Mouse (Mus musculus): ENCODE results near the gene Gmpr2.

Gmpr2 gene

DNA sequence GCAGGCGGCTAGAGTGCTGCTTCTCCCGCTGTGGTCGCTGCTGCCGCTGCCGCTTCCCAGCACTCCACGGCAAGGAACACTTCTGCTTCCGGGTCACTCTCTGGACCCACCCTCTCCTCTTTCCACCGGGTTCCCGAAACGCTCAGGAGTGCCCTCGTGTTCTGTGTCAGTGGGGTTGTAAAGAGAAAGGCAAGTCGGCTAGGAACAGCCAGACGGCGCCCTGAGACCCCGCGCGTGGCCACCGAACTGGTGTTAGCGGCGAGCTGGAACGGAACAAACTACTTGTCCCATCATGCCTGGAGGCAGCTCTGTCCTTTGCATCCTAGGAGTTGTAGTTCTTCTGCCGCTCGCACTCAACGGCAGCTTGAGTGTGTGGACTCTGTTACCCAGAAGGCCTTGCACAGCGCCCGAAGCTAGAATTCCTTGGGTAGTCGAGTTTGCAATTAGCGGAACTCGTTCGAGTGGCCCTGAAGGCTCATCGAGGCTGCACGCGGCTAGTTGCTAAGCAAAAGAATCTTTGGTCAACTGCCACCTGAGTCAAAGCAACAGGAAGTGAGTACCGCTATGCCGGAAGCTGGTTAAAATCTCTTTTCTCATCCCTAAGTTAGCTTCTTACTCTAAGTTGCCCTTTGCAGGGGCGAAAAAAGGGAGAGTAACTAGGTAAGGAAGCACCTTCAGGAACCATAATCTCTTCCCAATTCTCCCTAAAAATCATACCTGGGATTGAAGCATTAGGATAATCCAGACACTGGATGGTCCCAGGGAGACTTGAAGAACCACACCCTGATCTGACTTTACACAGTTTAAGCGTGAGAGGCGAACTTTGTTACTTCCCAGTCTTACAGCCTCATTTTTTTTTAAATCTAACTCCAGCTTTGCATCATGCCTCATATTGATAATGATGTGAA is at the start of gene Gmpr2, which contains the start of gene Nedd8:
TSS of gene Gmpr2 (plus strand) at position 109 of the 908 bp plus-strand sequence.
TSS of gene Nedd8 (minus strand) at position 292 of the 908 bp plus-strand sequence.
- DNase-seq, result peak; percentile 83 to 89

DNA sequence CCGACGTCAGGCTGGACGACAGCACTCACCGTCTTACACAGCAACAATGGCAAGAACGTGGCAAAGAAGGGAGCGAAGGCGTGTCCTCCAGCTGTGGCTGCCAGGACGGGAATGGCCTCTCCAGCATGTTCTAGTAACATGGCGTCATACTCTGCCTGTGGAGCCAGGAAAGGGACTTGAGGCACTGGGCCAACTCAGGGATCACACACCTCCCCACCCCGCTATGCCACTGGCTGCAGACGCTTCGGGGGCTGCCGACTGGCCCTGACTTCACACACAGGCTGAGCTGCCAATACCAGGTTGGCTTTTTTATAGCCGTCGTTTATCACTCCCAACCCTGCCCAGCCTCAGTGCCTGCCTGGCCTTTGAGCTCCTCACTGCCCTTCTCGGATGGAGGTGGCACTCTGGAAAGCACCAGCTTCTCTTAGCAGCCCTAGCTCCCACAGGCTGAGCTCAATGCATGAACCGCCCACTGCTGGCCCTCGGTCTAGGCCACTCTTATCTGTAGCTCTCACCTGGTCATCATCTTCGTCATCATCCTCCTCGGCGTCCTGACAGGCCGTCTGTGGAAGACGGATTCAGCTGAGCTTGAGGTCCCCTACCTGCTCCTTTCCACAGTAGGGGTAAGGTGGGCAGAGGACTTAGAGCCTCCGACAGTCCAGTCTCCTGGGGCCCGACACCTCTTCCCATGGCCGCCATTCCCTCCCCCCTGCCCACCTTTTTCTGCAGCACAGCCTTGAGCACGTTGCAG is 43.5 kb upstream of the Gmpr2 start:
- no peak for DNase-seq

GRCm38 (mm10) chr14:55629312-55629711 is 42.4 kb upstream of the Gmpr2 start:
- DNase-seq, result peak; percentile 47 to 57

DNA sequence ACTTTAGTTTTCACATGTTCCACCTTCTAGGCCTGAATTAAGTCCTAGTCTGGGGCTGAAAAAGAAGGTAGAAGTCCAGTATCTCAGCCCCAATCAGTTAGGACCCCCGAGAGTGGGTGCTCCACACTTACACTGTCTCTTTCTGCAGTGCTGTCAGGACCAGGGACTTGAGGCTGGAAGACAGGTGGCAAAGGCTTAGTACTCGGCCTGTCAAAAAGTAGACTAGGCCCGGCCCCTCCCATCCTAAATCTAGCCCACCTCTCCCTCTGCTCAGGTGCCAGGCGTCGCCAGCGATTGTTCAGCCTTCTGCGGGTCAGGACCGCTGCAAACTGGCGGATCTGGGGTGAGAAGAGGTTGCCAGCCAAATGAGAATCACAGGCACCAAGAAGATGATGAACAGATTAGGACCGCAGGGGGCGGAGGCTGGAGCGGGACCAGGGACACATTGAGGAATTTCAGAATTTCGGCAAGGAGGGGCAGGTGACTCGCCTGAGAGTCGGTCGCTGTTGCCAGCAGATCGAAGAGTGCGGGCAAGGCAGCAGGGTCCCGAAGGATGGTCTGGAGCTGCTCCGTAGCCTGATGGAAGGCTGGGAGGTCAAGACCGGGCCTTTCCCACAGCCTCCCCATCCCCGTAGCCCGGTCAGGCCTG is 36.7 kb upstream of the Gmpr2 start:
- DNase-seq, result no peak

GRCm38 (mm10) chr14:55635523-55636007 is 36.2 kb upstream of the Gmpr2 start, which contains the start of gene Ipo4:
Ipo4 (minus strand) TSS chr14:55635957.
- peak; percentile 80 to 84 for DNase-seq

DNA sequence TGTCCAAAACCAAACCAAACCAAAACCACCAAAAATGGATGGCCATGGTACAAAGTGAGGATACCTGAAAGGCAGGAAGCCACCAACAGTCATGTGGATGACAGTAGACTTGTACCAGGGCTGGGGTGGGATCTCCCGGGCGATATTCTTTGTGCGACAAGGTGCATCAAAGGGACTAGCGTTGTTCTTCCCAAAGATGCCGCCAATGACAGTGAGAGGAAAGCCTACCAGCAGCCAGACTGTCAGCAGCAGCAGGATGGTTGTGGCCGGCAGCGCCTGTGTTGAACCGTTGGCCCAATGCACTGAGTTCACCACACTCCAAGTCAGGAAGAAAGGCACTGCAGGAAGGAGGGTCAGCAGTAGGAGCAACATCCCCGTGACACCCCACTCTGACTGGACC is 33.9 kb upstream of the Gmpr2 start, which contains the start of gene Gm49378:
TSS of gene Gm49378 (minus strand) at position 101 of the 400 bp plus-strand sequence.
- no peak for DNase-seq

- DNase-seq, result no peak
Observed at GRCm38 (mm10) chr14:55640816-55641215, 30.9 kb upstream of the Gmpr2 start.

DNA sequence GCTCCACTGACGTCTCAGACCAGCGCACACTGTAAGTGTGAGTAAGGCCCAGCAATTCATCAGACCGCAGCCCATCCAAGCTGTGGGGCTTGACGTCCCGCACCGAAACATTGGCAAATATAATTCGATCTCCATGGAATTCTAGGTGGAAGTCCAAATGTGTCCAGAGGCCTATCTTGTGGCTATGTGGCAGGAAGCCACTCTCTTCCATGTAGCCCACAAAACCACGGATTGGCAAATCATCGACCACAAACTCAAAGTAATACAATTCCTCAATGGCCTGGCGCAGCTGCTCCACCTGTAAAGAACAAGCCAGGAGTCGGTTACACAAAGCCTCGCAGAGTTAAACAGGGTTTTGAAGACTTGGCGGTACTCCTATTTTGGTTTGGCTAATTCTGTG is 30.4 kb upstream of the Gmpr2 start:
- no peak for DNase-seq

- no peak for DNase-seq
Observed at GRCm38 (mm10) chr14:55642679-55643059, 29.1 kb upstream of the Gmpr2 start.

DNA sequence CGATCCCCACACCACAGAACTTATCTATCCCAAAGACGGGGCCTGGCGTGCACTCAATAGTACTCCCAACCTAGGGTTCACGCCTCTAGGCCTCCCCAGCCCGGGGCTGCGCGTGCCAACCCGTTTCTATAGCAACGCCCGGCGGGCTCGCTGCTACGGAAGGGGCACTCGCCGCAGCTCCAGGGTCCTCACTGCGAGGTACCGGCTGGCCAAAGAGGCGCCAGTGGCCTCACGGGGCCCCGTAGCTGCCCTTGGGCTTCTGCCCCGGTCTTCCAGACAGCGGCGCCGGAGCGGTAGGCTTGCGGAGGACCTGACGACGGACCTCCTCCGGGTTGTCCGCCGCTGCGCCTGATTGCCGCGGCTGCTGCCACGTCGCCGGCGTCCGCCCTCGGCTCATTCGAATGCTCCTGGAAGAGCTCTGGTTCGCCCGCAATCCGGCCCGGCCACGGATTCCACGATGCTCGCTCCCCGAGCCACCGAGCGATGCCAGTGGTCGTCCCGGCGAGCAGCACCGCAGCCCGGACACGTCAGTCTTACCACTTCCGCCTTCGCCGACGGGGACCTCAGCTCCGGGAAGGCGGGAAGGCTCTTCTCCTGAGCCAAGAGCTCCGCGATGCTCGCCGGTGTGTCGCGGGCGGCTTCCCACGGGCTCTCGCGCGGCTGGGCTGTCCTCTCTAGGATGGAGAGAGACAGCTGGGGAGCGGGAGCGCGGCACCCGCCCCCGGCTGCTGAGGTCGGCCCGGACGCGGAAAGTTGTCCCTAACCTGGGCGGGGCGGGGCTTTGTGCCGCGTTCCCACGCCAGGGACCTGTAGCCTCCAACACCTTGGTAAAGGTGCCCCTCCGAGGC is 28.5 kb upstream of the Gmpr2 start, which contains the start of gene Tm9sf1:
TSS of gene Tm9sf1 (minus strand) at position 747 of the 848 bp plus-strand sequence.
- DNase-seq, result peak; percentile 71 to 78

GRCm38 (mm10) chr14:55644261-55644888 is 27.4 kb upstream of the Gmpr2 start:
- no peak for DNase-seq

GRCm38 (mm10) chr14:55649884-55650283 is 21.9 kb upstream of the Gmpr2 start, which contains the start of gene Tssk4:
Tssk4 (plus strand) TSS chr14:55650184.
- no peak for DNase-seq

DNA sequence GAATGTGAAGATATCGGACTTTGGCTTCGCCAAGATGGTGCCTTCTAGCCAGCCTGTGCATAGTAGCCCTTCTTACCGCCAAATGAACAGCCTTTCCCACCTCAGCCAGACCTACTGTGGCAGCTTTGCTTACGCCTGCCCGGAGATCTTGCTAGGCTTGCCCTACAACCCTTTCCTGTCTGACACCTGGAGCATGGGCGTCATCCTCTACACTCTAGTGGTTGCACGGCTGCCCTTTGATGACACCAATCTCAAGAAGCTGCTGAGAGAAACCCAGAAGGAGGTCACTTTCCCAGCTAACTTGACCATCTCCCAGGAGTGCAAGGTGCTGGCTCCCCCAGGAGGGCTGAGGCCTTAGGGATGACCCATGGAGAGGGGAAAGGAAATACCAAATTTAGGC is 20.2 kb upstream of the Gmpr2 start:
- peak in 1 of 2 experiments; percentile 38 for DNase-seq

- DNase-seq, result no peak
Observed at GRCm38 (mm10) chr14:55656935-55657334, 14.8 kb upstream of the Gmpr2 start.

- no peak for DNase-seq
Observed at GRCm38 (mm10) chr14:55658011-55658410, 13.7 kb upstream of the Gmpr2 start.

GRCm38 (mm10) chr14:55659960-55660573 is 11.7 kb upstream of the Gmpr2 start, which contains the start of gene Mdp1:
Mdp1 (minus strand) TSS chr14:55660508.
- DNase-seq, result peak; percentile 54 to 58

DNA sequence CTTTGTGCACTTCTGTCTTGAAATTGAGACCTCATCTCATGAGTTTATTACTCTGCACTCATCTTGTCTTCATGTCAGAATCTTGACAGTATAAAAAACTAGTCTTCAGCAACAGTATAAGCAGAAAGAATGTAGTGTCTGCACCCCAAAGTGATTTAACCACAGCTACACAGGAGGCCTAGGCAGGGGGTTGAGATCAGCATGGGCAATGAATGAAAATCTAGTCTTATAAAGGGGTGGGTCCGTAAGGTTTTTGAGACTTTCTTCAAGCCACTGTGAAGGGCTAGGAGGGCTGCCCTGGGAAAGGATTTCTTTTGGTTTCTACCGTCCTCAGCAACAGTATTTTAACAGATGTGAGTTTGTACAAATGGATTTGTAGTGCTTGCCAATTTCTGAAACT is 11.1 kb upstream of the Gmpr2 start:
- DNase-seq, result no peak

GRCm38 (mm10) chr14:55671486-55671832 is 282 bp upstream of the Gmpr2 start:
- no peak for DNase-seq

GRCm38 (mm10) chr14:55672741-55673060 is 960 bp downstream of the Gmpr2 start:
- DNase-seq, result no peak

GRCm38 (mm10) chr14:55677615-55678014 is 5.9 kb downstream of the Gmpr2 start:
- no peak for DNase-seq

Data from thymus, adult 18-20 months (tissue).